Mouse (Mus musculus) megakaryocyte, adult 5-6 weeks (primary cell): ENCODE measurements around the gene Ptprd. TPM values are rescaled to one million over a fixed set of nuclear protein-coding genes. Genes with fewer than 3 reads are reported as not detected.

Experiments
- ATAC-seq: 2 replicates; pipeline ENCODE4 v1.8.0; 2016; ENCODE audit warnings: mild to moderate bottlenecking, inconsistent platforms; ENCODE audit not compliant: poor library complexity, severe bottlenecking
- total RNA-seq, 2 experiments: library from RNA; stranded (forward) in 1 of 2; stranded (reverse) in 1 of 2; fragments of 153-499, 151-499 nt in 1 of 2; fragments of 221-1000, 200-1000 nt in 1 of 2; gene quantifications; 2 replicates each; pipeline versions ENCODE4 v1.2.3 to v1.2.4; 2015 to 2017

Ptprd gene
- total RNA-seq, 2 experiments from 2014 or later: 0.04 to 0.29 TPM

- no peak for ATAC-seq
Observed at GRCm38 (mm10) chr4:76941382-76942360, 1270.1 kb downstream of the Ptprd start.

GRCm38 (mm10) chr4:76931559-76931958 is 1280.2 kb downstream of the Ptprd start:
- ATAC-seq: no peak

- ATAC-seq: no peak
Observed at GRCm38 (mm10) chr4:76913532-76914150, 1298.1 kb downstream of the Ptprd start.

GRCm38 (mm10) chr4:76901692-76902091 is 1310.1 kb downstream of the Ptprd start:
- ATAC-seq: no peak

- no peak for ATAC-seq
Observed at GRCm38 (mm10) chr4:76889669-76890068, 1322.1 kb downstream of the Ptprd start.

- ATAC-seq: no peak
Observed at GRCm38 (mm10) chr4:76881610-76882009, 1330.2 kb downstream of the Ptprd start.

GRCm38 (mm10) chr4:76870971-76871370 is 1340.8 kb downstream of the Ptprd start:
- ATAC-seq: no peak

GRCm38 (mm10) chr4:76865585-76865984 is 1346.2 kb downstream of the Ptprd start:
- no peak for ATAC-seq

- no peak for ATAC-seq
Observed at GRCm38 (mm10) chr4:76846265-76846664, 1365.5 kb downstream of the Ptprd start.

GRCm38 (mm10) chr4:76839016-76839415 is 1372.7 kb downstream of the Ptprd start:
- no peak for ATAC-seq

GRCm38 (mm10) chr4:76812138-76812537 is 1399.6 kb downstream of the Ptprd start:
- no peak for ATAC-seq

- ATAC-seq: no peak
Observed at GRCm38 (mm10) chr4:76802708-76803107, 1409.1 kb downstream of the Ptprd start.

- no peak for ATAC-seq
Observed at GRCm38 (mm10) chr4:76798010-76799007, 1413.5 kb downstream of the Ptprd start.

GRCm38 (mm10) chr4:76785389-76785788 is 1426.4 kb downstream of the Ptprd start:
- no peak for ATAC-seq

GRCm38 (mm10) chr4:76779558-76780124 is 1432.1 kb downstream of the Ptprd start:
- ATAC-seq: no peak

- no peak for ATAC-seq
Observed at GRCm38 (mm10) chr4:76766918-76767317, 1444.8 kb downstream of the Ptprd start.

GRCm38 (mm10) chr4:76766429-76766828 is 1445.3 kb downstream of the Ptprd start:
- no peak for ATAC-seq

GRCm38 (mm10) chr4:76750709-76751108 is 1461.1 kb downstream of the Ptprd start:
- no peak for ATAC-seq

- ATAC-seq: no peak
Observed at GRCm38 (mm10) chr4:76735831-76736230, 1475.9 kb downstream of the Ptprd start.

- no peak for ATAC-seq
Observed at GRCm38 (mm10) chr4:76675726-76676125, 1536.0 kb downstream of the Ptprd start.
